Mouse (Mus musculus) limb, embryonic 14.5 days (tissue): ENCODE data around the gene Isg20l2. TPM values are rescaled to one million over a fixed set of nuclear protein-coding genes. Genes with fewer than 3 reads are reported as not detected.

Experiments used
- ATAC-seq: fragments of 200-750 bp; cut with Nextera tagmentation; 2 replicates; pipeline ENCODE4 v1.8.0; 2017; ENCODE audit warnings: low read depth, moderate number of reproducible peaks, moderate TSS enrichment; ENCODE audit not compliant: low FRiP score
- DNase-seq: peaks from one replicate; pipeline ENCODE4 v3.0.0-alpha.2; 2015; ENCODE audit warnings: low spot score
- H3K27ac ChIP-seq: fragments of 300-500 bp; sonication (generic); replicated peaks from 2 replicates; pipeline ENCODE4 v1.5.1; 2014; ENCODE audit warnings: low read depth, mild to moderate bottlenecking, low read length, moderate library complexity, mixed read lengths
- H3K27me3 ChIP-seq: fragments of 300-500 bp; sonication (generic); 2 replicates; pipeline ENCODE4 v1.6.1; 2014; ENCODE audit warnings: low read length, mixed read lengths; ENCODE audit not compliant: control insufficient read depth, insufficient read depth
- H3K36me3 ChIP-seq: fragments of 300-500 bp; sonication (generic); 2 replicates; pipeline ENCODE4 v1.6.1; 2014; ENCODE audit warnings: mild to moderate bottlenecking, low read length, moderate library complexity, mixed read lengths; ENCODE audit not compliant: control insufficient read depth, insufficient read depth
- H3K4me1 ChIP-seq: fragments of 300-500 bp; sonication (generic); 2 replicates; pipeline ENCODE4 v1.6.1; 2014; ENCODE audit warnings: antibody characterized with exemption, low read length, mixed read lengths; ENCODE audit not compliant: control insufficient read depth, insufficient read depth
- H3K4me2 ChIP-seq: fragments of 300-500 bp; sonication (generic); replicated peaks from 2 replicates; pipeline ENCODE4 v1.6.1; 2014; ENCODE audit warnings: low read depth, mild to moderate bottlenecking, low read length, moderate library complexity; ENCODE audit not compliant: severe bottlenecking
- H3K4me3 ChIP-seq: fragments of 300-500 bp; sonication (generic); replicated peaks from 2 replicates; pipeline ENCODE4 v1.5.1; 2014; ENCODE audit warnings: low read length
- H3K9ac ChIP-seq: fragments of 300-500 bp; sonication (generic); 2 replicates; pipeline ENCODE4 v1.6.1; 2014; ENCODE audit warnings: mild to moderate bottlenecking, low read depth, low read length, moderate library complexity; ENCODE audit not compliant: severe bottlenecking
- H3K9me3 ChIP-seq: fragments of 300-500 bp; sonication (generic); 2 replicates; pipeline ENCODE4 v1.6.1; 2016; ENCODE audit warnings: low read length; ENCODE audit not compliant: control insufficient read depth
- POLR2A ChIP-seq: fragments of 200-500 bp; IDR thresholded peaks from 2 replicates; pipeline ENCODE4 v1.8.0; 2012; ENCODE audit warnings: inconsistent platforms, mild to moderate bottlenecking, moderate library complexity, borderline replicate concordance; ENCODE audit not compliant: insufficient read depth, insufficient read length; ENCODE audit errors: extremely low read depth
- WGBS: fragments of 180-500 bp; shearing (Covaris S2); extraction: QIAGEN DNeasy Blood & Tissue Kit; methylation state at CpG from one replicate; pipeline ENCODE4 v1.1.7; 2014; 5-methylcytosine and 5-hydroxymethylcytosine counted together
- polyA plus RNA-seq, 2 experiments: library from polyadenylated mRNA; depleted of rRNA in 1 of 2; stranded (reverse) in 1 of 2; unstranded in 1 of 2; fragments of >200 nt; fragmentation: Nextera tagmentation in 1 of 2; extraction: Ambion mirVana in 1 of 2; gene quantifications; 2 replicates each; pipeline versions ENCODE4 v1.2.1 to v1.2.3; 2012 to 2014

Gene Isg20l2
- polyA plus RNA-seq, 2 experiments = 26.7 to 39.7 TPM

DNA sequence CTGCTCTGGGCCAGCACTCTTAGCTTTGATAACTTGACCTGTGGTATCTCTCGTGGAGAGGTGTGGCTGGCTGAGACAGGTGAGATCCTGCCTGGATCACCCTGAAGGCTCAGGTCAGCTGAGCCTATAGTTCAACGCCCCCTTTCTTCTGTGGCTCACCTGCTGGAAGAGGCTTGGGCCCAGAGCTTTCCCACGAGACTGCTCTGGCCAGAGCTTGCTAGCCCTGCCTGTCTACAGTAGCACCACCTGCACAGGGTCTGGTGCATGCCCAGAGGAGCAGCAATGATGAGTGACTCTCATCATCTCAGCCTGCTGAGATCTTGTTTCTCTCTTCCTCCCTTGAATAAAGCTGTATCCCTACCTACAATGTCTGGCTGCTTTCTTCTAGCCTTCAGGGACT is 50.0 kb downstream of the Isg20l2 start:
- no peak for DNase-seq
- Histone ChIP-seq H3K4me3 (no peak overlapping the region), H3K27ac (no peak overlapping the region), H3K4me1 (peaks cover 23% of the 10 kb centered on the region), H3K4me2 (no peak overlapping the region), H3K27me3 (no peaks in the 10 kb centered on the region), H3K36me3 (no peaks in the 10 kb centered on the region), H3K9ac (peak overlapping the region; percentile 4; the same call in 1 of the 2 replicates), H3K9me3 (no peaks in the 10 kb centered on the region)
- TF ChIP-seq POLR2A = no peak
- WGBS = 53% methylated on average over 3 of the region's 3 CpGs
- no peak for ATAC-seq

DNA sequence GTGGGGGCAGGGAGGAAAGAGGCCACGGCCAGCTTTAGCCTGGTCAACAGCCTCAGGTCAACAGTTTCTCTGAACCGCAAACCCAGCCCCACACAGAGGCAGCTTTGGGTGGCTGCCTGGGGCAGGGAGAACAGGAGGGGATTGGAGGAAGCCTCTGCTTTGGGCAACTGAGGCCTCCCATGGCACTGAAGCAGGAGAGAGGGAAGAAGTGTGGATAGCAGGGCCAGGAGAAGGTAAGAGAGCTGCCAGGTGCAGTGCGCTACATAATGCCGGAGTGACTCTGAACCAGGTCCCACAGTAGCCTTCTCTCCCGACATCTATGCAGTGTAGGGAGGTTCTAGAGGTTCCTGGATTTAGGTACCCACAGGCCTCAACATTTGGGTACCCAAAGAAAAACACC is 50.6 kb downstream of the Isg20l2 start:
- Histone ChIP-seq H3K4me3 (no peak overlapping the region), H3K27me3 (no peaks in the 10 kb centered on the region), H3K9me3 (no peaks in the 10 kb centered on the region), H3K9ac (no peak overlapping the region), H3K27ac (no peak overlapping the region), H3K4me2 (no peak overlapping the region), H3K36me3 (no peaks in the 10 kb centered on the region), H3K4me1 (peaks cover 30% of the 10 kb centered on the region)
- ATAC-seq = no peak
- no peak for DNase-seq
- no peak for TF ChIP-seq POLR2A
- 63% methylated on average over 5 of the region's 5 CpGs for WGBS

DNA sequence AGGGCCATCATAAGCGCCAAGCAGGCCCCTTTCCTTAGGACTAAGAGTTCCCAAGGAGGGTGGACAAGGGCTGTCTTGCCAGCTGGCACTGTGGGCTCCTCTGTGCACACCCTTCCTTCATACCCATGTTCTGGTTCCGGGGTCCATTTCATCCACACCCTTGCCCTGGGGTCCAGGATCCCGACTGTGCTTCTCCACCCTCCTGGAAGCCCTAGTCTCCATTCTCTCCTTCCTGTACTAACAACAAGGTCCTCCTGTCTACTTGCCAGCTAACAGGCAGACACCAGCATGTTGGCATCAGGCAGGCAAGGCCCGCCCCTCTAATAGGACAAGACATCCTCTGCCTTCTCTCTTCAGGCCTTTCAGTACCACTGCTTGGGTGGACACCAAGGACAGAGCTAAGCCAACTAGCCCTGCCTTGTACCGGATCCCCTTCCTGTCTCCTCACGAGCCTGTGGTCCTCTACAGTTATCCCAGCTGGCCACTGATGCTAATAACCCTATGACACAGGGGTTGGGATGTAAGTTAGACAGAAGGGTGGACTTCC is 51.2 kb downstream of the Isg20l2 start:
- DNase-seq (no peak), ATAC-seq (no peak)
- Histone ChIP-seq H3K9ac (no peak overlapping the region), H3K36me3 (no peaks in the 10 kb centered on the region), H3K4me2 (no peak overlapping the region), H3K4me1 (peaks cover 31% of the 10 kb centered on the region), H3K27me3 (no peaks in the 10 kb centered on the region), H3K27ac (no peak overlapping the region), H3K4me3 (no peak overlapping the region), H3K9me3 (no peaks in the 10 kb centered on the region)
- TF ChIP-seq POLR2A = no peak
- 84% methylated on average over 6 of the region's 6 CpGs for WGBS

DNA sequence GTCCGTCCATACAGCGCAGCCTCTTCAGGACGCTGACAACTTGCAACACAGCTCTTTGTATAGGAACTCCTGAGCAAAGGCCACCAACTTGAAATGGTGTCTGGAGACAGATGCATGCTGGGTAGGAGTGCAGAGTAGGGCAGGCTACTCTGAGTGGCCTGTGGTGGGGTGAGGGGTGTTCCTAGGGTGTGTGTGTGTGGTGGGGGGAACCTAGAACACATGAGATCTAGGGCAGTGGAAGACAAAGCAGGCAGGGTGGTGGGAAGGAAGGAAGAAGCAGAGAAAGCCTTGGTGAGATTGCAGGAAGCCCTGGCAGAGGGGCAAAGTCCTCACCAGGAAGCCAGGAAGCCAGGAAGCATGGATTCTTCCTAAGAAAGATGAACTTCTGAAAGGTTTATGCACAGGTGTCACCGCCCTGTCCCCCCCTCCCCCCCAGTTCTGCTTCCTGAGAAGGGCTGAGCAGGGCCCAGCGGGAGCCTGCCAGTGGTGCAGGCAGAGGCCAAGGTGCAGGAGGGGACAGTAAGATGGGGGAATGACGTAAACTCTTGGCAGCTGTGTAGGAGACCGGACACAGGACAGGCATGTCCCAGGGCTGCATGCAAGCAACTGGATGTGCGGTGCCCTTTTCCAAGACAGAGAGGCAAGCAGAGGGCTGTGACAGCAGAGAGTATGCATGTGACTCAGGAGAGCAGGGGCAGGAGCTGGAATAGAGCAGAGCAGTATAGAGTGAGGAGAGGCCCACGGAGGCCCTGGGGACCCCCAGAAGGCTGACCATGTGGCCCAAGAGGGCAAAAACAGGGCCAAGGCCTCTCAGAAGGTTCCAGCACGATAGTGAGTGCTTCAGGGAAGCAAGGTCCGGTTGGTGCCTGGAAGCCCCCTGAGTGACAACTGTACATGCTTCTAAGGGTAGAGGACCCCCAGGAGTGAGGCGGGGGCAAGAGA is 52.1 kb downstream of the Isg20l2 start:
- ATAC-seq = no peak
- peak; percentile 55 for DNase-seq
- Histone ChIP-seq H3K9ac (peak overlapping the region; percentile 40; the same call in 1 of the 2 replicates), H3K27ac (peak overlapping the region; percentile 63; the same call in 1 of the 2 replicates), H3K27me3 (no peaks in the 10 kb centered on the region), H3K9me3 (no peaks in the 10 kb centered on the region), H3K4me2 (peak overlapping the region; percentile 11; the same call in 1 of the 2 replicates), H3K4me1 (peaks cover 36% of the 10 kb centered on the region), H3K4me3 (no peak overlapping the region), H3K36me3 (no peaks in the 10 kb centered on the region)
- WGBS = 39% methylated on average over 12 of the region's 12 CpGs
- no peak for TF ChIP-seq POLR2A

DNA sequence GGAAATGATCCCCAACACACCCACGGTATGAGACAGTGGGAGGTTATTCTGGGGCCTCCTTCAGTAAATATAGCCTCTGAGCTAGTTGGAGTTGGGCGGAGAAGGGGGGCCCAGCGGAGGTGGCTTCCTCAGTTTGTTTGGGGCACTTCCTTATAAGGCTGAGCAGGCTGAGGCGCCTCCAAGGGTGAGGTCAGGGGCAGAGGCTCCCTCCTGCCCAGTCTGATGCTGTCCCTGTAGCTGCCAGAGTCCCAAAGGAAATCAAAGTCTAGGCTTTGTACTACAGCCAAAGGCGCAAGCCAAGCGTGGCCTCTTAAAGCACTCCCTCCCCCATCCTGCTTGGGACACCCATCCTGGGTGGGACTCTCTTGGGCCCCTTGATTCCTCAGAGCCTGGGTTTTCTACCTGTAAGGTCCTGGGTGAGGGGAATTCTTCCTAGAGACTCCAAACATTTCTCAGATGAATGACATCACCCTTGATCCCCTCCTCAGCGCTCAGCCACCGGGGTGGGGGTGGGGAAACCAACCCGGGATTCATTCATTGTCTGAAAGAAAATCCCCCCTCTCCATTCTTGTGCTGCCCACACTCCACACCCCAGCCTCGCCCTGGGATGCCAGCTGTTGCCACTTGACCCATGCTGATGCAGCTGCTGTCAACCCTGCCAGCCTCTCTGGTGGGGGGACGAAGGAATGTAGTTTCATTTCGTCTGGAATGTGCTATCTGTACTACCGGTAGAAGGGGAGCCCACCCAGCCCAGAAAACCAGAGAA is 52.9 kb downstream of the Isg20l2 start:
- TF ChIP-seq POLR2A = no peak
- no peaks in the 10 kb centered on the region for H3K27me3 ChIP-seq
- peak overlapping the region; percentile 63 for H3K27ac ChIP-seq
- H3K36me3 ChIP-seq = no peaks in the 10 kb centered on the region
- H3K4me2 ChIP-seq = peak overlapping the region; percentile 39
- ATAC-seq (peak; percentile 45), DNase-seq (peak; percentile 64)
- 0 out of 2 replicates have a peak overlapping the region, but pooled peaks have one; percentile 0 for H3K4me3 ChIP-seq
- WGBS = 11% methylated on average over 13 of the region's 13 CpGs
- peaks cover 45% of the 10 kb centered on the region for H3K4me1 ChIP-seq
- no peaks in the 10 kb centered on the region for H3K9me3 ChIP-seq
- peak overlapping the region; percentile 40; the same call in 1 of the 2 replicates for H3K9ac ChIP-seq
